Mouse (Mus musculus): Measurements from ENCODE around the gene Plp1.

The Plp1 gene

GRCm38 (mm10) chrX:136822371-136822770 lies at the start of gene Plp1:
TSS of gene Plp1 (plus strand) at chrX:136822671.
- DNase-seq (ENCODE audit: low spot score in 2 of 2), result no peak

GRCm38 (mm10) chrX:136773035-136773434 lies 49.4 kb upstream of the Plp1 start:
- DNase-seq (ENCODE audit: low spot score in 2 of 2), result no peak

- DNase-seq (ENCODE audit: low spot score in 2 of 2), result no peak
Measured at GRCm38 (mm10) chrX:136778046-136778445, 44.4 kb upstream of the Plp1 start.

- no peak for DNase-seq (ENCODE audit: low spot score in 2 of 2)
Measured at GRCm38 (mm10) chrX:136779262-136779661, 43.2 kb upstream of the Plp1 start.

- no peak for DNase-seq (ENCODE audit: low spot score in 2 of 2)
Measured at GRCm38 (mm10) chrX:136780041-136780440, 42.4 kb upstream of the Plp1 start, which contains the start of gene Glra4. TSS of gene Glra4 (minus strand) at chrX:136780141.

- no peak for DNase-seq (ENCODE audit: low spot score in 2 of 2)
Measured at GRCm38 (mm10) chrX:136789446-136789845, 33.0 kb upstream of the Plp1 start.

GRCm38 (mm10) chrX:136797223-136797622 lies 25.2 kb upstream of the Plp1 start:
- no peak for DNase-seq (ENCODE audit: low spot score in 2 of 2)

GRCm38 (mm10) chrX:136819752-136820151 lies 2.7 kb upstream of the Plp1 start:
- DNase-seq (ENCODE audit: low spot score in 2 of 2), result no peak

- peak; percentile 20 to 55 for DNase-seq (ENCODE audit: low spot score in 2 of 2)
Measured at GRCm38 (mm10) chrX:136820250-136820649, 2.2 kb upstream of the Plp1 start.

- no peak for DNase-seq (ENCODE audit: low spot score in 2 of 2)
Measured at GRCm38 (mm10) chrX:136825016-136825415, 2.5 kb downstream of the Plp1 start.

- DNase-seq (ENCODE audit: low spot score in 2 of 2), result no peak
Measured at GRCm38 (mm10) chrX:136828610-136829009, 6.1 kb downstream of the Plp1 start.

- no peak for DNase-seq (ENCODE audit: low spot score in 2 of 2)
Measured at GRCm38 (mm10) chrX:136850300-136850699, 27.8 kb downstream of the Plp1 start.

GRCm38 (mm10) chrX:136868061-136869040 lies 45.9 kb downstream of the Plp1 start, which contains the start of gene Rab9b:
TSS of gene Rab9b (minus strand) at chrX:136868755.
- no peak for DNase-seq (ENCODE audit: low spot score in 2 of 2)
